Mouse (Mus musculus): ENCODE measurements at regions not wholly inside any gene's neighbourhood (a gene's known extent, or its start where the extent isn't known, plus 50 kb on each side); places are given as distances from the start of the nearest gene placed in this dataset.

DNA sequence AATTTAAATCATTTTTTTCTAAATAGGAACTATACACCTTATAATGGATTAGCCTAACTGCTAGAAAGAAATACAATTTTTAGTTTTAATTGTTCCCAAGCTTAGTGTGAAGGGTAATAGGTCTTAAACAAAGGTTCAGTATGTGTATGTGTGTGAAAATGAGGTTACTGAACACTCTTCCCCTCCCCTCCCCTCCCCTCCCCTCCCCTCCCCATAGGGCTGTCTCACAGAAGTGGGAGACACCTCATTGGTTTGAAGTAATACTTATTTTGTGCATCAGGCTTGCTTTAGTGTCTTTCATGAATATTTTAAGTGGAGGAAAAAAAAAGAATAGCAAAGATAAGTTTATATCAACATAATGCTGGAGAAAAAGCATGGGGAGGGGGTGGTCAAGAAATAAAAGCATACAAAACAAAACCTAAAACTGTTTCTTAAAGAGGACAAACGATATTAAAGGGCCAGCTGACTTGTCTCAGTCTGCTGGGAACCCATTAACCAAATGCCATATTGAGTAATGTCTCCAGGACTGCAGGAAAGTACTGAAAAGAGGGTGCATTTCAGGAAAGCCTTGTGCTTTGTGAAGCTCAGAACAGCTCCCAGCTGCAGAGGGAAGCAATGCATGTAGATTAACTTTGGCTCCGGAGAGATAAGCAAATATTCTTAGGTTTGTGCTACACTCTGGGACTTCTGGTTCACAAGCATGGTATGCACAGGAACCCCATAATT, 59.2 kb downstream of the Csl start:
- H3K4me1 ChIP-seq = peaks cover 2% of the 10 kb centered on the region; the same call in 1 of the 2 replicates
- WGBS = 59% methylated on average over 2 of the region's 2 CpGs
- H3K9me3 ChIP-seq (replicated peaks) = no peaks in the 10 kb centered on the region
- H3K4me3 ChIP-seq = no peak overlapping the region
- ATAC-seq = no peak
- no peak overlapping the region for H3K9ac ChIP-seq
- H3K27me3 ChIP-seq = no peaks in the 10 kb centered on the region
- H3K36me3 ChIP-seq (ENCODE audit: poor library complexity, severe bottlenecking) = no peaks in the 10 kb centered on the region
- no peak overlapping the region for H3K27ac ChIP-seq
- H3K4me2 ChIP-seq = no peak overlapping the region
